Mouse (Mus musculus): Measurements from ENCODE around the gene Ppp6c. TPM values are rescaled to one million over a fixed set of nuclear protein-coding genes. Genes with fewer than 3 reads are reported as not detected.
"Not testable (repeated sequence)": the region's sequence is repeated elsewhere in the genome, so short reads cannot be mapped to it uniquely, and the experiment has no call there.

Ppp6c gene
- polyA plus RNA-seq (2015; fragmentation: Nextera tagmentation; extraction: Ambion mirVana): 67.7 and 70.8 TPM in 2 replicates

DNA sequence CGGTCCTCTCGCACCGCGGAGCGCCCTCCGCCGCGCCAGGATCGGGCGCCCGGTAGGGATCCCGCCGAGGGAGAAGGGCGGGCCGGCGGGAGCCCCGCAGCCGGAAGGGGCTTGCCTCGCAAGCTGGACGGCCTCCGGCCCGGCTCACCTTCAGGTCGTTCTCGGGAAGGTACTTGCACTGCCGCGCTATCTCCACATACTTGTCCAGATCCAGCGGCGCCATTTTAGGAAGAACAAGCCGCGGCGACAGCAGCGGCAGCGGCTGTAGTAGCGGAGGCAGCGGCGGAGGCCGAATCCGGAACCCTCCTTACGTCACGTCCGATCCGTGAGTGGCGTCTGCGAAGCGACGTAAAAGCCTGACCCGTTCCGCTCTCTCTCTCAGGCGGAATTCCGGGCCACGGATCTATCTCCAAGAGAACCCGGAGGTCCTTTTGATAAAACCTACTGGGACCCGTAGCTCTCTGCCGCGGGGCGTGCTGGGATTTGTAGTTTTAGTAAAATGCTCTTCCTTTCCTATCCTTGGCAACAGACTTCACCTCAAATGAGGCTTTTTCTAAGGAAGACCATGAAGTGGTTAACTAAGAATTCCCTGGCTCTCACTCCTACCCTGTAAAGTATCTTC, at the start of gene Ppp6c:
TSS of gene Ppp6c (minus strand) at position 433 of the 622 bp plus-strand sequence.
- peaks cover 8% of the 10 kb centered on the region for H3K4me1 ChIP-seq
- peak within 1 kb of the TSS; percentile 91 for H3K9ac ChIP-seq
- WGBS: under 1% methylated on average over 49 of the region's 56 CpGs
- no peaks in the 10 kb centered on the region for H3K27me3 ChIP-seq
- peak within 1 kb of the TSS; percentile 93 for H3K27ac ChIP-seq
- H3K36me3 ChIP-seq: no peaks in the 10 kb centered on the region
- H3K4me2 ChIP-seq: peak within 1 kb of the TSS; percentile 62
- peak within 1 kb of the TSS; percentile 70 for H3K4me3 ChIP-seq
- H3K9me3 ChIP-seq: no peaks in the 10 kb centered on the region
- ATAC-seq (ENCODE audit: insufficient number of reproducible peaks, insufficient read depth, low FRiP score, low TSS enrichment, low read depth): peak; percentile 95

DNA sequence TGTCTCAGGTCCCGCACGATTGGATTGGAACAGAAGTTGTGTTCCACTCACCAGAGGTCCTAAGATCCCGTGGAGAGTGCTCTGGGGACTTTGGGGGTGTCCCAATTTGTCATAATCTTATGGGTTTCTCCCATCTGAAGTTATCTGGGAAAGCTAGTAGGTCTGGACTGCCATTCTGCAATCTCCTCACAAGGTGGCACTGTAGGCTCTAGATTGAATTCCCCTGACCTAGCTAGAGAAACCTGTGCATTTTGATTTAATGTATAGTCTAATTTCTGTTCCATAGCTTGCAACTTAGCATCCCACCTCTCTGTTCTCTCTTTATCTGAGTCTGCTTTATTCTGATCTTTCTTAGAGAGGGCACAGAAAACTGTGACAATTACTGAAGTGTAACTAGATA, 42.1 kb upstream of the Ppp6c start:
- Histone ChIP-seq H3K4me2 (no peak overlapping the region), H3K9me3 (no peaks in the 10 kb centered on the region), H3K36me3 (no peaks in the 10 kb centered on the region), H3K27ac (no peak overlapping the region), H3K9ac (no peak overlapping the region), H3K4me3 (no peak overlapping the region), H3K27me3 (no peaks in the 10 kb centered on the region), H3K4me1 (no peaks in the 10 kb centered on the region)
- WGBS: 51% methylated on average over 3 of the region's 3 CpGs
- ATAC-seq (ENCODE audit: insufficient number of reproducible peaks, insufficient read depth, low FRiP score, low TSS enrichment, low read depth): no peak

DNA sequence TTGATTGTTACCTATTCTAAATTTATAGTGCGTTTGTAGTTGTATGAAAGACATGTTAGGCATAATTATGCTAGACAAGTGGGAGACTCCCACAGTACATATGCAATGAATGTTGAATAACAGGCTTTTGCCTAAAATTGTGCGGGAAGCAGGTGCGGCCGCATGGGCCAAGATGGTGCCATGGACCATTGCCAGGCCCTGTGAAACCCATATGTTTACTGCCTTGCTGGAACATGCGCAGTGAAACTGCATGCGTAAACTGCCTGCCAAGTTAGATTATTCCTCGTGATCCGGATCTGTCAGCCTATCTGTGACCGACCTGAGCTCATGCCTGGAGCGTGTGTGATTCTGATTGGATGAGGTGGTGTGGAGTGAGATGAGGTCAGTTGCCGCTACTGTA, 26.0 kb upstream of the Ppp6c start:
- H3K27me3 ChIP-seq; H3K4me2 ChIP-seq; H3K4me3 ChIP-seq; H3K9ac ChIP-seq; ATAC-seq (ENCODE audit: insufficient number of reproducible peaks, insufficient read depth, low FRiP score, low TSS enrichment, low read depth); H3K36me3 ChIP-seq; H3K9me3 ChIP-seq; H3K27ac ChIP-seq; H3K4me1 ChIP-seq: not testable (repeated sequence)
- WGBS: 88% methylated on average over 11 of the region's 11 CpGs

DNA sequence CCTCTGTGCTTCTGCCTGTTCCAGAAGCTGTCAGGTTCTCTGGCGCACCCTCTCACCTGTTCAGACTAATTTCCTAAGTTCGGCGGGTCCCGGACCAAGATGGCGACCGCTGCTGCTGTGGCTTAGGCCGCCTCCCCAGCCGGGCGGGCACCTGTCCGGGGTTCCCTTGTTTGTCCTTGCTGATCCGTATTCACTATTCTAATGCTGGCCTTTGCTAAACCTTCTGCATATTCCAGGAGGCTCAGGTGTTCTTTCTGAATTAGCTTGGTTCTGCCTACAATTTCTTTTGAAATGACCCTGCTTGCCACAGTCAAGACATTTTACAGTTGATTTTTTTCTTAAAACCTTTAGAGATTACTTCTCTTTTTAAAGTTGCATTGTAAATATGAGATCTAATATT, 20.6 kb upstream of the Ppp6c start:
- H3K36me3 ChIP-seq; H3K4me3 ChIP-seq; H3K9me3 ChIP-seq; H3K4me1 ChIP-seq; ATAC-seq (ENCODE audit: insufficient number of reproducible peaks, insufficient read depth, low FRiP score, low TSS enrichment, low read depth); H3K9ac ChIP-seq; H3K27me3 ChIP-seq; H3K4me2 ChIP-seq; H3K27ac ChIP-seq: not testable (repeated sequence)
- WGBS: 89% methylated on average over 10 of the region's 11 CpGs

DNA sequence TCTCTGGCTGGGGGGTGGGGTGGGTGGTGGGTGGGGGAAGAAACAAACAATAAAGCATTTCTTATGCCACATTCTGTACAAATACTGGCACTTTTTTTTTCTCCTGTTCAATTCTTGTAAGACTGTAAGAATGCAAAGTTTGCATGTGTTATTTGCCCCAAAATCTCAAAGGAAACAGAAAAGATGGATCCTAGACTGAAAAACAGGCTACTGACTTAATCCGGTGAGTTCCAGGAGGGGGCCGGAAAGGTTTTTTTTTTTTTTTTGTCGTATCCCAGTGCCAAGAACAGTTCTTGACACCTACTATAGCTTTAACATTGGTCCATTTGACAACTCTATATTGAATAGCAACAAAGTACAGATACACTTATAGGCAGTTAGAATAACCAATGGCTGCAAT, 480 bp upstream of the Ppp6c start:
- peaks cover 8% of the 10 kb centered on the region for H3K4me1 ChIP-seq
- WGBS: 32% methylated on average over 3 of the region's 3 CpGs
- H3K27ac ChIP-seq: peak overlapping the region; percentile 71
- ATAC-seq (ENCODE audit: insufficient number of reproducible peaks, insufficient read depth, low FRiP score, low TSS enrichment, low read depth): no peak
- peak overlapping the region; percentile 70 for H3K4me3 ChIP-seq
- H3K9ac ChIP-seq: peak overlapping the region; percentile 91
- no peaks in the 10 kb centered on the region for H3K27me3 ChIP-seq
- no peaks in the 10 kb centered on the region for H3K36me3 ChIP-seq
- no peaks in the 10 kb centered on the region for H3K9me3 ChIP-seq
- H3K4me2 ChIP-seq: peak overlapping the region; percentile 57

DNA sequence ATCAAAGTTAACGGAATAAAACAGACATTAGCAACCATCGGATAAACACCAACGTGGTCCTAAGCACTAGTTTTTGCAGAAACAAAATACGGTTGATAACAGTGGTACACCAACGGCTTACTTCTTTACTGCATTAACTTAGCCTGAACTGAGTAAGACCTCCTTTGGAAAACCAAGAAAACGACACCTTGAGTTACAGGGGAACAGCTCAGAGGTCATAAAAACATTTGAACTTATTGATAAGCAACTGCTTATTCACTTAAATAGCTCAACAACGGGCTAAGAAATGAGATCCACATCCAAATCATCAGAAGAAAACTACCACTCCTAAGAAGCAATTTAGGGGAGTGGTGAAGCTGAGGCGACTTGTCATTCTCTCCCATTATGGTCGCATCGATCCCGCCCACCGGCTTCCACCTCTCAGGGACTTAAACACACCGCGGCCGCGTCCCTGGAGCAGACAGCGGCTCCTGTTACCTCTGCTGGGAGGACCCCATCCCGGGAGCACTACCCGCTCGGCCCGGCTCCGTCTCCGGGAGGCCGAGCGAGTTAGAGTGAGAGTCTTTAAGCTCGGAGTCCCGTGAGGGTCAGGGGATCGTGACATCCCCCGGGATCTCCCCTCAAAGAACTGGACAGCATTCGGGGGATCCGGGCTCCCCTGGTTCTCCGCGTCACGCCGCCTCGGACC, 776 bp downstream of the Ppp6c start:
- 4% methylated on average over 32 of the region's 36 CpGs for WGBS
- peak overlapping the region; percentile 93 for H3K27ac ChIP-seq
- H3K4me2 ChIP-seq: peak overlapping the region; percentile 62
- not testable (repeated sequence) for H3K36me3 ChIP-seq, H3K27me3 ChIP-seq, H3K9me3 ChIP-seq, H3K4me1 ChIP-seq
- peak overlapping the region; percentile 91 for H3K9ac ChIP-seq
- H3K4me3 ChIP-seq: peak overlapping the region; percentile 70
- peak; percentile 38; the same call in 1 of the 2 replicates for ATAC-seq (ENCODE audit: insufficient number of reproducible peaks, insufficient read depth, low FRiP score, low TSS enrichment, low read depth)

DNA sequence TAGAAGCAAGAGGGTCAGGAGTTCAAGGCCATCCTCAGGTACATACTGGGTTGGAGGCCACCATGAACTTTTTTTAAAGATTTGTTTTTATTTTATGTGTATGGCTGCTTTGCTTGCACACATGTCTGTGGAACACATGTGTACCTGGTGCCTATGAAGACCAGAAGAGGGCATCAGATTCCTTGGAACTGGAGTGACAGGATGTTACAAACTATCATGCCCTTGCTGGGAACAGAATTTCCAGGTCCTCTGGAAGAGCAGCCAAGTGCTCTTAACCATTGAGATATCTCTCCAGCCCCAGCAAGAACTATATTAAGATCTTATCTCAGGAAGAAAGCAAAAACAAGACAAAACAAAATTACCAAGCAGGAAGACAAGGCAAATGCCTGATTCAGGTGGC, 1.6 kb downstream of the Ppp6c start:
- Histone ChIP-seq H3K27me3 (no peaks in the 10 kb centered on the region), H3K9me3 (no peaks in the 10 kb centered on the region), H3K9ac (peak overlapping the region; percentile 4; the same call in 1 of the 2 replicates), H3K4me3 (peak overlapping the region; percentile 70), H3K27ac (no peak overlapping the region), H3K4me1 (peaks cover 8% of the 10 kb centered on the region), H3K4me2 (peak overlapping the region; percentile 62), H3K36me3 (no peaks in the 10 kb centered on the region)
- ATAC-seq (ENCODE audit: insufficient number of reproducible peaks, insufficient read depth, low FRiP score, low TSS enrichment, low read depth): no peak

DNA sequence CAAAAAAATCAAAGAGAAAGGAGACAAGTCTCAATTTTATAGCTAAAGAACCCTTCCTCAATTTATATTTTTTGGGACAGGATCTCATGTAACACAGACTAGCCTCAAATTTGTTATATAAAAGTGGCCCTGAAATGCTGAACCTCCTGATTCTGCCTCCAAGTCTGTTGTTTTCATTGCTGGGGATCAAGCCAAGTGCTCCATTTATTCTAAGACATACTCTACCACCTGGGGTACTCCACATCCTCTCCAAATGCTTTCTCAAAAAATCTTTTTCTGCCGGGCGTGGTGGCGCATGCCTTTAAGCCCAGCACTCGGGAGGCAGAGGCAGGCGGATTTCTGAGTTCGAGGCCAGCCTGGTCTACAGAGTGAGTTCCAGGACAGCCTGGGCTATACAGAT, 6.2 kb downstream of the Ppp6c start:
- no peak overlapping the region for H3K27ac ChIP-seq
- H3K27me3 ChIP-seq: no peaks in the 10 kb centered on the region
- 96% methylated on average over 6 of the region's 6 CpGs for WGBS
- H3K4me2 ChIP-seq: no peak overlapping the region
- no peak overlapping the region for H3K4me3 ChIP-seq
- H3K4me1 ChIP-seq: peaks cover 8% of the 10 kb centered on the region
- no peak overlapping the region for H3K9ac ChIP-seq
- no peaks in the 10 kb centered on the region for H3K36me3 ChIP-seq
- no peak for ATAC-seq (ENCODE audit: insufficient number of reproducible peaks, insufficient read depth, low FRiP score, low TSS enrichment, low read depth)
- no peaks in the 10 kb centered on the region for H3K9me3 ChIP-seq

DNA sequence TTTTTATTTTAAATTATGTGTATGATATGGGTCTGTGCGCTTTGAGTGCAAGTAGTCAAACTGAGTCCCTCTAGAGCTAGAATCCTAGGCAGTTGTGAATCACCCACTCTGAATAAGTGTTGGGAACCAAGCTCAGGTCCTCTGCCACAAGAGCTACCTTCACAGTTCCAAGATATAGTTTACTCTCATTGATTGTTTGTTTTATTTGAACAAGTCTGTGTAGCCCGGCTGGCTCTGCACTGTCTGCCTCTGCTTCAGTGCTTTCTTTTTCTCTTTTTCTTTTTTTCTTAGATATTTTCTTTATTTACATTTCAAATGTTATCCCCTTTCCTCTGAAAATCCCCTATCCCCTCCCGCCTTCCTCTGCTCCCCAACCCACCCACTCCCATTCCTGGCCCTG, 7.2 kb downstream of the Ppp6c start:
- 90% methylated on average over 3 of the region's 3 CpGs for WGBS
- no peak for ATAC-seq (ENCODE audit: insufficient number of reproducible peaks, insufficient read depth, low FRiP score, low TSS enrichment, low read depth)

DNA sequence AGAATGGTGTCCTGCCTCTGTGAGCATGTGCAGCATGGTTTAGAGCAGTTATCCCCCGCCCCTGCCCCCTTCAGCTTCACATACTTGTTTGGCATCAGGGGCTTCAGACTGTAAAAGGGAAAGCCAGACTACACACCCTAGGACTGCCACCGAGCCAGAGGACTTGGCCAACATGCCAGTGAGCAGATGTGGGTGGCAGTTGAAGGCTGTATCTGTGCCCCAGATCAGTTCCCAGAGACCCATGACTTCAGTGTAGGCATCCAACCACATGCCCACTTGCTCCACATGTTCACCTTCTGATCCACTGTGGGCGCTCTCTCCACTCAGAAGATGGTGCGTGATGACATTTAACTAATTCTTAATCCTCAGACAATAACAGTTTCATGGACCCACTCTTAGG, 9.1 kb downstream of the Ppp6c start:
- Histone ChIP-seq H3K9me3 (no peaks in the 10 kb centered on the region), H3K36me3 (no peaks in the 10 kb centered on the region), H3K4me3 (no peak overlapping the region), H3K27ac (no peak overlapping the region), H3K4me2 (no peak overlapping the region), H3K27me3 (no peaks in the 10 kb centered on the region), H3K4me1 (no peaks in the 10 kb centered on the region), H3K9ac (no peak overlapping the region)
- no peak for ATAC-seq (ENCODE audit: insufficient number of reproducible peaks, insufficient read depth, low FRiP score, low TSS enrichment, low read depth)
- 95% methylated on average over 4 of the region's 4 CpGs for WGBS

More for the DNA sequence above, 7.2 kb downstream of the Ppp6c start:
- Histone ChIP-seq H3K4me1 (no peaks in the 10 kb centered on the region), H3K4me2 (no peak overlapping the region), H3K9ac (no peak overlapping the region), H3K27me3 (no peaks in the 10 kb centered on the region), H3K36me3 (no peaks in the 10 kb centered on the region), H3K4me3 (no peak overlapping the region), H3K9me3 (no peaks in the 10 kb centered on the region), H3K27ac (no peak overlapping the region)

DNA sequence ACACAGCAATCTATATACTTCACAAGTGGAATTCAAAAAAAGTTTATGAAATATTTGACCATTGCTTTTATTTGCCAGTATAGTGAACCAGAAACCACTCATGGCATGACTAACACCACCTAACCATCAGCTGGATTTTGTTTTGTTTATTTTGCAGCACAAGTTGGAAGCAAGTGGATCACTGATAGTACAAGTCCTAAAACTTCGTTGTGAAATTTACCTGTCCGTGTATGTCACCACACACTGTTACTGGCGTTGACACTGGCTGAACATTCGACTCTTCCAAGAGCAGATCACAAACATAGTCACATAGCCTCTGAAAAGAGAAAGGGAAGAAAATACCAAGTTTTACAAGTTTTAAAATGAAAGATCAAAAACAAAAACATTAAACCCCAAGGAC, 15.5 kb downstream of the Ppp6c start:
- ATAC-seq (ENCODE audit: insufficient number of reproducible peaks, insufficient read depth, low FRiP score, low TSS enrichment, low read depth): no peak
- Histone ChIP-seq H3K27ac (no peak overlapping the region), H3K4me2 (no peak overlapping the region), H3K27me3 (no peaks in the 10 kb centered on the region), H3K9me3 (no peaks in the 10 kb centered on the region), H3K9ac (no peak overlapping the region), H3K4me3 (no peak overlapping the region), H3K4me1 (no peaks in the 10 kb centered on the region), H3K36me3 (peaks cover 12% of the 10 kb centered on the region)
- 88% methylated on average over 4 of the region's 4 CpGs for WGBS

DNA sequence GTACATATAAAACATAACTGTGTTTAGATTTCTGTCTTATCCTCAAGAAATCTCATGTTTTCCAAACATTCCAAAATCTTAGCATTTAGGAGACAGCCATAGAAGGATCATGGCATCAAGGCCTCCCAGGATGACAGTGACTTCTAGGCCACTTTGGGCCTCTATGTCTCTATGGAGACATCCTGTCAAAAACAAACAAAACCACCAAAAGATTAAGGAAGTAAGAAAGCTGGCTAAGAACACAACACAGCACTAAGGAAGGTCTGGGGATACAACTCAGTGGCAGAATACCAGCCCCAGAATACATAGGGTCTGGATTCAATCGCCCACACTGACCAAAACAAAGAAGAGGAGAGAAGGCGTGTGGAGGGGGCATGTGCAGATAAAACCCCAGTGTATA, 22.9 kb downstream of the Ppp6c start:
- no peaks in the 10 kb centered on the region for H3K9me3 ChIP-seq
- ATAC-seq (ENCODE audit: insufficient number of reproducible peaks, insufficient read depth, low FRiP score, low TSS enrichment, low read depth): no peak
- no peak overlapping the region for H3K9ac ChIP-seq
- H3K4me2 ChIP-seq: no peak overlapping the region
- 97% methylated on average over 2 of the region's 2 CpGs for WGBS
- peaks cover 34% of the 10 kb centered on the region for H3K36me3 ChIP-seq
- no peak overlapping the region for H3K27ac ChIP-seq
- H3K27me3 ChIP-seq: no peaks in the 10 kb centered on the region
- no peak overlapping the region for H3K4me3 ChIP-seq
- no peaks in the 10 kb centered on the region for H3K4me1 ChIP-seq
